Mouse (Mus musculus) olfactory bulb, adult 2 months (tissue): ENCODE measurements at regions not wholly inside any gene's neighbourhood (a gene's known extent, or its start where the extent isn't known, plus 50 kb on each side); places are given as distances from the start of the nearest gene placed in this dataset.
"Not testable (repeated sequence)": the region's sequence is repeated elsewhere in the genome, so short reads cannot be mapped to it uniquely, and the experiment has no call there.

ENCODE experiments used
- H3K27ac ChIP-seq: fragments of 200-500 bp; 2 replicates; pipeline ENCODE4 v1.5.1; 2012; ENCODE audit warnings: low read depth, low read length; ENCODE audit not compliant: insufficient read depth
- H3K4me1 ChIP-seq: fragments of 200-500 bp; 2 replicates; pipeline ENCODE4 v1.6.1; 2012; ENCODE audit warnings: low read length; ENCODE audit not compliant: control insufficient read depth, insufficient read depth
- H3K4me3 ChIP-seq: fragments of 200-500 bp; 2 replicates; pipeline ENCODE4 v1.5.1; 2012; ENCODE audit warnings: mild to moderate bottlenecking, low read depth, low read length, moderate library complexity; ENCODE audit not compliant: insufficient read depth
- CTCF ChIP-seq: fragments of 200-500 bp; IDR thresholded peaks from 2 replicates; pipeline ENCODE4 v1.5.1; 2012; ENCODE audit warnings: low read depth, mild to moderate bottlenecking, low read length, moderate library complexity; ENCODE audit not compliant: insufficient read depth
- POLR2A ChIP-seq: fragments of 200-500 bp; IDR thresholded peaks from 2 replicates; pipeline ENCODE4 v1.6.1; 2012; ENCODE audit warnings: mild to moderate bottlenecking, low read depth, low read length, moderate library complexity; ENCODE audit not compliant: insufficient read depth
- WGBS: fragments of 180-500 bp; shearing (Covaris S2); methylation state at CpG from one replicate; pipeline ENCODE4 v1.1.7; 2018; 5-methylcytosine and 5-hydroxymethylcytosine counted together

DNA sequence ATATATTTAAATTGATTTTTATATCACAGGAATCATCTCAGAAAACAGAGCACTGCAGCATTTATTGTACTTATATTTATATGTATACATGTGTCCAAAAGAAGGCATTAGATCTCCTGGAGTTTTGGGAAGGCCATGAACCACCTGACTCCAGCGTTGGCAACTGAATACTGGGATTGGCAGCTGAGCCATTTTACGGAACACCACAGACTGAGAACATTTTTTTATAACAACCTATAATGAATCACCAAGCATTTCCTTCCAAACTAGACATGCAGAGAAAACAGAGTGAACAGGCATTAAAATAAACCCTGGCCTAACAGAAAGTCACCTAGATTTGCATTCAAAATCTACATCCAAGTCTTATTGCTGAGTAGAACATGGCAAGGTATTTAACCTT is 686.0 kb upstream of the Intu start:
- no peak overlapping the region for H3K4me3 ChIP-seq
- 88% methylated on average over 2 of the region's 2 CpGs for WGBS

DNA sequence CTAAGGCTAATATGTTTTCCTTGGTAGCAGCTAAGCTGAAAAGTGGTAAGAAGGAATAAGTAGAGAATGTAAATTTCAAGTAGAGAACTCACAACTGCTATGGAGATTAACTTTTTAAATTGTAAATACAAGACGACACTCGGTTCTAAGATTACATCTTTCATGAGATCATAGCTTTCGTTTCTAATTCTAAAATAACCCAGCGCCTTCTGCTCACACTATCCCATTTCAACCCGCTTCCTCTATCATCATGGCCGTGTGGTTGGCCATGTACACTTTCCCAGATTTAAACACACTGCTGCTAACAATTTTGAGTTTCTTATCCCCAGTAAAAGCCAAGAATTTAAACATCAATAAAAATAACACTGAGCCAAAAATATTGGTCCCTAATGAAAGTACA is 682.3 kb upstream of the Intu start:
- TF ChIP-seq CTCF, result no peak
- no peak for TF ChIP-seq POLR2A
- no peak overlapping the region for H3K27ac ChIP-seq
- 88% methylated on average over 6 of the region's 6 CpGs for WGBS
- H3K4me3 ChIP-seq, result no peak overlapping the region
- no peaks in the 10 kb centered on the region for H3K4me1 ChIP-seq

More for the DNA sequence above, 686.0 kb upstream of the Intu start:
- Histone ChIP-seq H3K4me1 (no peaks in the 10 kb centered on the region), H3K27ac (no peak overlapping the region)
- no peak for TF ChIP-seq CTCF

DNA sequence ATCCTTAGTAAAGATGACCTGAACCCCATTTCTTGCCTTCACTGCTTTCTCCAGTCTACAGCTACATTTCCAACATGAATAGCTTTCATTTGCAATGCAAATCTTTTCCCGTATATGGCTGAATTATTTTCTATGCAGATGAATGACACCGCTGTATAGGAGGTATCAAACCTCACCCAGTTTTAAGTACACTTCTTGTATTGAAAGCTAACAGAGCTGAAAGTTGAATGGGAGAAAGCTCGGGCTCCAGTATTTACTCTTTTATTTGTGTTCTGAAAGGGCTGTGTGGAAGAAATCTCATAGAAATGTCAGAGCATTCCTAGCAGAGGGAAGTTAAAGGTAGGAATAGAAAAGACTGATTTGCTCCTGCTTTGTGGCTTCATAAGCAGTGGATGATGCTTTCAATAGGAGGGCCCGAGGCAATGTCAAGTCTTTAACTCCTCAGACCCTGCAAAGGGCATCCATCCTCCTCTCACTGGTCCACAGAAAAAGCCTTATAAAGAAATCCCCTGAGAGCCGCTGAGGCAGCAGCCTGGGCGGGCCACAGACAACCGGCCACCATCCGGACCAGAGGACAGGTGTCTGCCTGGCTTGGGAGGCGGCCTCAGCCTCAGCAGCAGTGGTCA is 673.8 kb upstream of the Intu start:
- no peaks in the 10 kb centered on the region for H3K4me1 ChIP-seq
- no peak overlapping the region for H3K27ac ChIP-seq
- WGBS, result 57% methylated on average over 9 of the region's 9 CpGs
- no peak overlapping the region for H3K4me3 ChIP-seq
- no peak for TF ChIP-seq CTCF
- no peak for TF ChIP-seq POLR2A

DNA sequence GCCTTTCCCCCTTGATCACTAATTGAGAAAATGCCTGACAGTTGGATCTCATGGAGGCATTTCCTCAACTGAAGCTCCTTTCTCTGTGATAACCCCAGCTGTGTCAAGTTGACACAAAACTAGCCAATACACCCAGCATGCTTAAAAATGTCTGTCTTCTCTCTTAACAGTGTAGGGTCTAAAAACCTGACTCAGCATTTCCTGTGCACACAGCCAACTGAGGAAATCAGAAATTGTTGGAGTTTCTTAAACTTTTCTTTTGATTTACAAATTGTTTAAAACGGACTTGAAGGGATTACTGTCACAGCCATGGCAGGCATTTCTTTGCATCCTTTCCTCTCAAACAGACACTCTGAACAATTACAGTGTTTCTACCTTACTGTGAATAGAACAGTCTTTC is 655.0 kb upstream of the Intu start:
- not testable (repeated sequence) for H3K4me3 ChIP-seq, H3K27ac ChIP-seq, H3K4me1 ChIP-seq
- 67% methylated on average over 1 of the region's 1 CpGs for WGBS

DNA sequence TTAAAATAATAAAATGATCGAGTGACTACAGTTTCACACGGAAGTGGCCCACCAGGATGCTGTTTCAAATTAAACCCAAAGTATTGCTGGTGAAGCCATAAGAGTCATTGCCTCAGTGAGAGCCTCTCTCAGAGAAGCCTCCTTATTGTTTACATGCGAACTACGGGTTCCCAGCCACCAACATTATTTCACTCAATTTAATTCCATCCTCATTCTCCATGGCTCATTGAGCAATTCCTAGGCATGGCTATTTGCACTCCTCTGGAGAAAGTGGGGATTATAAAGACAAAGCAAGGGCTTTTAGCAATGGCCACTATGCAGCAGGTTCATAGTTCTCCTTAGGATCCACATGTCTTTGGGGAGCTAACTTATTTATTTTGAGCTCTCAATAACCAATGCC is 646.7 kb upstream of the Intu start:
- Histone ChIP-seq H3K4me3 (no peak overlapping the region), H3K27ac (no peak overlapping the region), H3K4me1 (no peaks in the 10 kb centered on the region)
- 45% methylated on average over 4 of the region's 4 CpGs for WGBS
- TF ChIP-seq POLR2A (no peak), CTCF (no peak)

DNA sequence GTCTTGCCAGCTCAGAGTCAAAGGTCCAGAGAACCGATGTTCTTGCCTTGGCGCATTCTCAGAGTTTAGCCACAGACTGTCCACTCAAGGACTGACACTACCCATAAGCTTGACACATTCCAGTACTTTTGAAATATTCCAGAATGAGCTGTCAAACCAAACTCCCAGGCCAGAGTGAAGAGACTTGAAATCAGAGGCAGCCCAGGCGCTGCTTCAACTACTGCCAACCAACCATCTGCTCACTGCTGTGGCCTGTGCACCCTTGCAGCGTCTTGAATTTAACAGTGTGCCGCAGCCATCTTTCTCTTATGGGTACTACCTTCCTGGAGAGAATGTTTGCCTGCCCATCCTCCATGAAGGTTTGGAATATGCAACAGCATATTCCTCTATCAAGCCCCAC is 642.7 kb upstream of the Intu start:
- TF ChIP-seq POLR2A, result no peak
- TF ChIP-seq CTCF, result no peak
- H3K4me3 ChIP-seq, result no peak overlapping the region
- H3K27ac ChIP-seq, result no peak overlapping the region
- WGBS, result 96% methylated on average over 5 of the region's 5 CpGs
- no peaks in the 10 kb centered on the region for H3K4me1 ChIP-seq

DNA sequence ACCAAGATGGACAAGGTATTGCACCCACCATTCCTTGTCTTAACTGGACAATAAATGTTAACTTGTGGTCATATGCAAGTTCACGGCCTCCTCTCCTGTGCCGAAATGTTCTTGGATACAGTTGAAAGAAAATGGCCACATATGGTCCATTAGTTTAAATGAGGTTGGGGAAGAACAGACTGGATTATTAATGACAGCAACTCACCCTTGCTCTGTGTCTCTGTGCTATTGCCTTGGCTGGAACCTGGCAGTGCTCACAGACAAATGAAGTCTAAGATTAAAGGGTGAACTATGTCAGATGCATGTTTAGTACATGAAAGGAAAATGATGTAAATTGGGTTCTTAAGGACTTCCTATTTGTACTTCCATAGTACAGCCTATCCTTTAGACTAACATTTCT is 641.9 kb upstream of the Intu start:
- WGBS, result 91% methylated on average over 2 of the region's 2 CpGs
- no peak for TF ChIP-seq POLR2A
- TF ChIP-seq CTCF, result no peak
- H3K27ac ChIP-seq, result no peak overlapping the region

DNA sequence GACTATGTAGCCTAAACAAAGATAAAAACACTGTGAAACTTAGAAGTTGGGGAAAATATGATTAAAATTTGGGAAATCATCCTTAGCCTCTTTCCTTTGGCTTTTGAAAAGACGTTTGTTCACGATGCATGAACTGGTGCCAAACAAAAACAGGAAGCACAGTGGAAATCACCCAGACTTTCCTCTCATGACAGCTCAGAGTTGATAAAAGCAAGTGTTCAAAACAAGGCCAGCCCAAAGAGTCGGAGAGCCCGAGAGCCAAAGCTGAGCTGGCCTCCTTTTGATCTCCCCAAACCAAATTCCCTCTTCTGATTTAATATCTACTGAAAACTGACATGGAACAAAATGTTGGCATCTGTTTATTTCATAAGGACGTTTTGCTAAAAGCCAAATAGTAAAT is 632.1 kb upstream of the Intu start:
- H3K4me3 ChIP-seq, result no peak overlapping the region
- H3K4me1 ChIP-seq, result no peaks in the 10 kb centered on the region
- TF ChIP-seq CTCF (no peak), POLR2A (no peak)
- H3K27ac ChIP-seq, result no peak overlapping the region
- WGBS, result 62% methylated on average over 5 of the region's 5 CpGs

More for the DNA sequence above, 641.9 kb upstream of the Intu start:
- no peak overlapping the region for H3K4me3 ChIP-seq
- H3K4me1 ChIP-seq, result no peaks in the 10 kb centered on the region

DNA sequence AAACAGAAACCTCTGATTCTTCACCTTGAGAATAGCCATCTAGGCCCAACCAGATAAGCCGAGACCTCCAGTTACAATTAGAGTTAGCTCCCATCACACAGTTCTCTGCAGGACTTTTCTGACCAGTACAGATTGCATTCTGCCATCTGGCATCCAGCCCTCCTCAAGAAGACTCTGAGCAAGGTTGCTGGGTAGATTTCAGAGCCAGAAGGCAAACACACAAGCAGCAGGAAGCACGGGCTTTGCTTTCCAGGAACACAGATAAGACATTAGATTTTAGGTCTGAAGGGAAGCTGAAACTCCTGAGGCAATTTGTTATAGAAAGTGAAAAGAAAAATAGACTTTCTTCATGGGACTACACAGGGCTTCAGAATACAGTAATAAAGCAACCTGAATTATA is 630.9 kb upstream of the Intu start:
- no peak overlapping the region for H3K4me3 ChIP-seq
- 89% methylated on average over 2 of the region's 2 CpGs for WGBS
- TF ChIP-seq POLR2A (no peak), CTCF (no peak)
- H3K27ac ChIP-seq, result no peak overlapping the region
- H3K4me1 ChIP-seq, result no peaks in the 10 kb centered on the region

DNA sequence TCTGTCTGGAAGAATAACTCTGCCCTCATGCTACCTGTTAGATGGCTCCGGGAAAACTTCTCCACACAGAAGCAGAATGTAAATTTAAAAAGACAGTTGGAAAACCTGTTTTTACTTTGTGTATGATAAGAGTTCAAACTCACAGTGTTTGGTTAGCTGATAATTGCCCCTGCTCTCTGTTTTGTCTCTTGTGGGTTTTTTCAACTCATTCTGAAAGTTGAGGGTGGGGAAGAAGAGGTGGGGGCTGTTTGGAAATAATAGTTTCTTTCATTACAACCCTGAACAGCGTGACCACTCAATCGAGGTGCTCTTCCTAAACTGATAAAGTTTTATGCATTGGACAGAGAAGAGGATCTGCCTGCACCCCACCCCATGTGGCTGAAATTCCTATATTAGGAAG is 626.7 kb upstream of the Intu start:
- TF ChIP-seq POLR2A (no peak), CTCF (no peak)
- H3K4me1 ChIP-seq, result no peaks in the 10 kb centered on the region
- 86% methylated on average over 3 of the region's 3 CpGs for WGBS

More for the DNA sequence above, 626.7 kb upstream of the Intu start:
- H3K4me3 ChIP-seq, result no peak overlapping the region
- no peak overlapping the region for H3K27ac ChIP-seq
